12 mouse cellular contexts compared by ENCODE assay signal in the genomic region with DNA sequence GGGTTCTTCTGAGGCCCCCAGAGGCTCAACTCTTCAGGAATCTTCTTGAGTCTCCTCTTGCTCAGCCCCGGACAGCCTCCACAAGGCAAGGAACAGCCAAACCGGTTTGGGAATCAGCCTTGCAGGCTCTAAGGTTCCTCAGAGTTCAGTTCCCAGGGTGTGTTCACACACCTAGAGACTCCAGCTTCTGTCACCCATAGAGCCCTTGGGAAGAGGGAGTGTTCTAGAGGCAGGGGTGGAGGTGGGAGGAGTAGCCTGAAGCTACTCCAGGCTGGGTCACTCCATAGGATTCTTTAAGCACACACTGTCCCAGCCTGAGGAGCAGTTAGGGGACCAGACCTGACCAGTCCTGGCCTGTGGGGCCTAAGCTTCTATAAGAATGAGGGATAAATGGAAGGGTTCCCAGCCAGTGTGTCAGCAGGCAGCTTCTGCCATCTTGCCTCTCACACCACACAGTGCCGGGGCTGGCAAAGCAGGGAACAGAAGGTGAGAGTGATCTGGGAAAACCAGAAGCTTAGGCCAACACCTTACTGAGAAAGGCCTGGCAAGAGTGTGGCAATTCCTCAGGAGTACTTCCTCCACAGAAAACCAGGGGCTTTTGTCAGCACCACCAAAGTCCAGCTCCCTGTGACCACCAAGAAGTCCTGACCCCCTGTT.
A peak's percentile ranks its signal among the peaks of the same experiment; 100 is the strongest.
DNase-seq lines count a peak whose midpoint lies in the region; ATAC-seq and TF ChIP-seq lines count a peak whose summit lies in the region.
"Had no signal": no experiment of that assay in that cellular context is flagged by ENCODE, and none has a peak within 500 bp of the region (broad histone marks: within the 10 kb centered on the region; RNA-seq: fewer than 3 reads in every experiment).

No protein-coding gene starts in this region.

- no peak for TF ChIP-seq POLR2A in limb, embryonic 14.5 days (IDR thresholded peaks at IDR 0.05; ENCODE audit: borderline replicate concordance, extremely low read depth, insufficient read depth, insufficient read length)

- no peak overlapping the region for H3K4me3 ChIP-seq in kidney, embryonic 16.5 days (ENCODE audit: low read length)
- no peak overlapping the region for H3K4me3 ChIP-seq in limb, embryonic 14.5 days (replicated peaks; ENCODE audit: low read length)
- no peak overlapping the region for H3K4me3 ChIP-seq in liver, embryonic 11.5 days (ENCODE audit: low read depth, low read length)

- H3K9ac ChIP-seq in kidney, embryonic 16.5 days (replicated peaks; ENCODE audit: low read length) = no peak overlapping the region; the same call in 1 of the 2 replicates
- no peak overlapping the region for H3K9ac ChIP-seq in limb, embryonic 14.5 days (ENCODE audit: low read depth, low read length, severe bottlenecking)
- H3K9ac ChIP-seq in liver, embryonic 11.5 days (ENCODE audit: low read depth, low read length) = no peak overlapping the region
- H3K9ac ChIP-seq: forebrain, postnatal 0 days; hindbrain, embryonic 14.5 days had no signal

- peaks cover 34% of the 10 kb centered on the region for H3K4me1 ChIP-seq in kidney, embryonic 16.5 days (ENCODE audit: insufficient read depth, low read length)
- peaks cover 3% of the 10 kb centered on the region; the same call in 1 of the 2 replicates for H3K4me1 ChIP-seq in limb, embryonic 14.5 days (ENCODE audit: control insufficient read depth, insufficient read depth, low read length)
- H3K4me1 ChIP-seq in liver, embryonic 11.5 days (replicated peaks; ENCODE audit: control insufficient read depth, insufficient read depth, low read length) = peaks cover 17% of the 10 kb centered on the region

- peak overlapping the region; percentile 40 for H3K27ac ChIP-seq in kidney, embryonic 16.5 days (ENCODE audit: low read length)
- H3K27ac ChIP-seq in limb, embryonic 14.5 days (replicated peaks; ENCODE audit: low read depth, low read length) = no peak overlapping the region
- H3K27ac ChIP-seq in liver, embryonic 11.5 days (ENCODE audit: low read depth, low read length) = no peak overlapping the region
- H3K27ac ChIP-seq: hindbrain, embryonic 14.5 days had no signal

- no peaks in the 10 kb centered on the region for H3K27me3 ChIP-seq in kidney, embryonic 16.5 days (ENCODE audit: insufficient read depth, low read length)
- no peaks in the 10 kb centered on the region for H3K27me3 ChIP-seq in limb, embryonic 14.5 days (ENCODE audit: control insufficient read depth, insufficient read depth, low read length)
- H3K27me3 ChIP-seq in liver, embryonic 11.5 days (replicated peaks; ENCODE audit: control insufficient read depth, insufficient read depth, low read length) = no peaks in the 10 kb centered on the region

- peaks cover 11% of the 10 kb centered on the region for H3K36me3 ChIP-seq in kidney, embryonic 16.5 days (ENCODE audit: insufficient read depth, low read length)
- H3K36me3 ChIP-seq in limb, embryonic 14.5 days (ENCODE audit: control insufficient read depth, insufficient read depth, low read length) = peaks cover 69% of the 10 kb centered on the region
- peaks cover 10% of the 10 kb centered on the region; the same call in 1 of the 2 replicates for H3K36me3 ChIP-seq in liver, embryonic 11.5 days (ENCODE audit: control insufficient read depth, insufficient read depth, low read length)

- DNase-seq in cerebellum, adult 11-12 months = peak; percentile 85
- no peak for DNase-seq in kidney, postnatal 14 days
- peak; percentile 54 to 67 for DNase-seq in cerebellum, postnatal 14 days
- DNase-seq in limb, embryonic 14.5 days (ENCODE audit: low spot score) = no peak
- no peak for DNase-seq in liver, embryonic 11.5 days (ENCODE audit: low spot score)
- DNase-seq in thymus, postnatal 36 days = no peak
- DNase-seq: forebrain, postnatal 0 days; heart, adult 18-20 months; kidney, postnatal 36 days had no signal

- 73% methylated on average over 3 of the region's 3 CpGs for WGBS in kidney, embryonic 16.5 days
- 68% methylated on average over 3 of the region's 3 CpGs for WGBS in limb, embryonic 14.5 days
- 76% methylated on average over 3 of the region's 3 CpGs for WGBS in liver, embryonic 11.5 days

- no peak for ATAC-seq in cerebellum, adult (ENCODE audit: insufficient number of reproducible peaks, low FRiP score, low TSS enrichment)
- ATAC-seq in kidney, embryonic 16.5 days (ENCODE audit: low FRiP score, low TSS enrichment) = peak; percentile 28; the same call in 1 of the 2 replicates
- 0 out of 2 replicates have a peak, but pooled peaks have one; percentile 16 for ATAC-seq in limb, embryonic 14.5 days (ENCODE audit: low FRiP score, low read depth)
- no peak for ATAC-seq in liver, embryonic 11.5 days (replicated peaks; ENCODE audit: low FRiP score)
- ATAC-seq: forebrain, postnatal 0 days had no signal

- no peak overlapping the region for H3K4me2 ChIP-seq in kidney, embryonic 16.5 days (replicated peaks; ENCODE audit: low read depth, low read length)
- H3K4me2 ChIP-seq in limb, embryonic 14.5 days (replicated peaks; ENCODE audit: low read depth, low read length, severe bottlenecking) = no peak overlapping the region
- H3K4me2 ChIP-seq in liver, embryonic 11.5 days = no peak overlapping the region
- H3K4me2 ChIP-seq: hindbrain, embryonic 14.5 days had no signal

- no peaks in the 10 kb centered on the region for H3K9me3 ChIP-seq in kidney, embryonic 16.5 days (ENCODE audit: low read length)
- H3K9me3 ChIP-seq in limb, embryonic 14.5 days (ENCODE audit: control insufficient read depth, low read length) = no peaks in the 10 kb centered on the region
- H3K9me3 ChIP-seq in liver, embryonic 11.5 days (ENCODE audit: control insufficient read depth, low read length) = no peaks in the 10 kb centered on the region

Comparison
In these comparisons a context has a peak if more than half of its experiments do, and no peak if none do; other contexts are left out.
1. DNase-seq: peak in cerebellum, adult 11-12 months (single experiment) and cerebellum, postnatal 14 days (2 of 2); none in kidney, postnatal 14 days (single experiment), limb, embryonic 14.5 days (single experiment), liver, embryonic 11.5 days (single experiment) and thymus, postnatal 36 days (0 of 2).
2. ATAC-seq: peak in kidney, embryonic 16.5 days (single experiment) and limb, embryonic 14.5 days (single experiment); none in cerebellum, adult (single experiment) and liver, embryonic 11.5 days (single experiment).